Mouse (Mus musculus): ENCODE measurements around the gene Chil6. TPM values are rescaled to one million over a fixed set of nuclear protein-coding genes. Genes with fewer than 3 reads are reported as not detected.
A peak's percentile ranks its signal among the peaks of the same experiment; 100 is the strongest.

Chil6 gene
- not detected in 2 replicates for polyA plus RNA-seq (2015; fragmentation: Nextera tagmentation; extraction: Ambion mirVana)

GRCm38 (mm10) chr3:106406082-106406481 is at the start of gene Chil6:
TSS of gene Chil6 (minus strand) at chr3:106406182.
- Histone ChIP-seq H3K9ac (ENCODE audit: low read length) (no peak within 1 kb of the TSS), H3K27me3 (ENCODE audit: control insufficient read depth, insufficient read depth, low read depth, low read length) (no peaks in the 10 kb centered on the region), H3K4me2 (ENCODE audit: low read depth, low read length) (no peak within 1 kb of the TSS), H3K27ac (ENCODE audit: low read length) (no peak within 1 kb of the TSS), H3K9me3 (ENCODE audit: control insufficient read depth, low read length) (no peaks in the 10 kb centered on the region), H3K4me3 (ENCODE audit: low read length) (no peak within 1 kb of the TSS), H3K4me1 (replicated peaks; ENCODE audit: control insufficient read depth, insufficient read depth, low read length) (no peaks in the 10 kb centered on the region), H3K36me3 (ENCODE audit: control insufficient read depth, insufficient read depth, low read length) (no peaks in the 10 kb centered on the region)
- ATAC-seq (ENCODE audit: low read depth), result no peak

GRCm38 (mm10) chr3:106452616-106453015 is 46.6 kb upstream of the Chil6 start:
- H3K36me3 ChIP-seq (ENCODE audit: control insufficient read depth, insufficient read depth, low read length), result no peaks in the 10 kb centered on the region
- no peak overlapping the region for H3K27ac ChIP-seq (ENCODE audit: low read length)
- no peak overlapping the region for H3K4me2 ChIP-seq (ENCODE audit: low read depth, low read length)
- H3K9ac ChIP-seq (ENCODE audit: low read length), result no peak overlapping the region
- ATAC-seq (ENCODE audit: low read depth), result no peak
- no peaks in the 10 kb centered on the region for H3K27me3 ChIP-seq (ENCODE audit: control insufficient read depth, insufficient read depth, low read depth, low read length)
- no peak overlapping the region for H3K4me3 ChIP-seq (ENCODE audit: low read length)
- no peaks in the 10 kb centered on the region for H3K4me1 ChIP-seq (replicated peaks; ENCODE audit: control insufficient read depth, insufficient read depth, low read length)
- WGBS, result 64% methylated on average over 4 of the region's 4 CpGs
- no peaks in the 10 kb centered on the region for H3K9me3 ChIP-seq (ENCODE audit: control insufficient read depth, low read length)

GRCm38 (mm10) chr3:106449567-106449966 is 43.6 kb upstream of the Chil6 start:
- Histone ChIP-seq H3K4me2 (ENCODE audit: low read depth, low read length) (no peak overlapping the region), H3K27me3 (ENCODE audit: control insufficient read depth, insufficient read depth, low read depth, low read length) (no peaks in the 10 kb centered on the region), H3K4me1 (replicated peaks; ENCODE audit: control insufficient read depth, insufficient read depth, low read length) (no peaks in the 10 kb centered on the region), H3K9ac (ENCODE audit: low read length) (no peak overlapping the region), H3K4me3 (ENCODE audit: low read length) (no peak overlapping the region), H3K27ac (ENCODE audit: low read length) (no peak overlapping the region), H3K9me3 (ENCODE audit: control insufficient read depth, low read length) (no peaks in the 10 kb centered on the region), H3K36me3 (ENCODE audit: control insufficient read depth, insufficient read depth, low read length) (no peaks in the 10 kb centered on the region)
- 53% methylated on average over 4 of the region's 4 CpGs for WGBS
- no peak for ATAC-seq (ENCODE audit: low read depth)

- Histone ChIP-seq H3K4me2 (ENCODE audit: low read depth, low read length) (no peak overlapping the region), H3K27ac (ENCODE audit: low read length) (no peak overlapping the region), H3K36me3 (ENCODE audit: control insufficient read depth, insufficient read depth, low read length) (no peaks in the 10 kb centered on the region), H3K4me1 (replicated peaks; ENCODE audit: control insufficient read depth, insufficient read depth, low read length) (no peaks in the 10 kb centered on the region), H3K4me3 (ENCODE audit: low read length) (no peak overlapping the region), H3K9ac (ENCODE audit: low read length) (no peak overlapping the region), H3K9me3 (ENCODE audit: control insufficient read depth, low read length) (no peaks in the 10 kb centered on the region), H3K27me3 (ENCODE audit: control insufficient read depth, insufficient read depth, low read depth, low read length) (no peaks in the 10 kb centered on the region)
- no peak for ATAC-seq (ENCODE audit: low read depth)
These were observed 43.0 kb upstream of the Chil6 start for GRCm38 (mm10) chr3:106448995-106449394.

- Histone ChIP-seq H3K4me1 (replicated peaks; ENCODE audit: control insufficient read depth, insufficient read depth, low read length) (no peaks in the 10 kb centered on the region), H3K9me3 (ENCODE audit: control insufficient read depth, low read length) (no peaks in the 10 kb centered on the region), H3K9ac (ENCODE audit: low read length) (no peak overlapping the region), H3K4me2 (ENCODE audit: low read depth, low read length) (no peak overlapping the region), H3K36me3 (ENCODE audit: control insufficient read depth, insufficient read depth, low read length) (no peaks in the 10 kb centered on the region), H3K27ac (ENCODE audit: low read length) (no peak overlapping the region), H3K27me3 (ENCODE audit: control insufficient read depth, insufficient read depth, low read depth, low read length) (no peaks in the 10 kb centered on the region), H3K4me3 (ENCODE audit: low read length) (no peak overlapping the region)
- peak; percentile 71; the same call in 1 of the 2 replicates for ATAC-seq (ENCODE audit: low read depth)
These were observed 42.6 kb upstream of the Chil6 start for GRCm38 (mm10) chr3:106448571-106448970.

Other genes starting within 250 kb of the Chil6 start
- gene Chil3, start 238.6 kb downstream of the Chil6 start, polyA plus RNA-seq (2015; fragmentation: Nextera tagmentation; extraction: Ambion mirVana), result 0.10 and 0.31 TPM in 2 replicates
- 0.14 TPM in 1 of 2 replicates, not detected in the other for gene Chil4, start 186.7 kb downstream of the Chil6 start, polyA plus RNA-seq (2015; fragmentation: Nextera tagmentation; extraction: Ambion mirVana)
- 14.8 and 17.0 TPM in 2 replicates for gene Dennd2d, start 76.2 kb upstream of the Chil6 start, polyA plus RNA-seq (2015; fragmentation: Nextera tagmentation; extraction: Ambion mirVana)
- gene Dram2, start 141.6 kb upstream of the Chil6 start, polyA plus RNA-seq (2015; fragmentation: Nextera tagmentation; extraction: Ambion mirVana), result 91.8 and 98.3 TPM in 2 replicates
- gene Cept1, start 141.6 kb upstream of the Chil6 start, polyA plus RNA-seq (2015; fragmentation: Nextera tagmentation; extraction: Ambion mirVana), result 69.2 and 74.8 TPM in 2 replicates